Comparison of ENCODE assay signal across 28 mouse cellular contexts in the genomic region with DNA sequence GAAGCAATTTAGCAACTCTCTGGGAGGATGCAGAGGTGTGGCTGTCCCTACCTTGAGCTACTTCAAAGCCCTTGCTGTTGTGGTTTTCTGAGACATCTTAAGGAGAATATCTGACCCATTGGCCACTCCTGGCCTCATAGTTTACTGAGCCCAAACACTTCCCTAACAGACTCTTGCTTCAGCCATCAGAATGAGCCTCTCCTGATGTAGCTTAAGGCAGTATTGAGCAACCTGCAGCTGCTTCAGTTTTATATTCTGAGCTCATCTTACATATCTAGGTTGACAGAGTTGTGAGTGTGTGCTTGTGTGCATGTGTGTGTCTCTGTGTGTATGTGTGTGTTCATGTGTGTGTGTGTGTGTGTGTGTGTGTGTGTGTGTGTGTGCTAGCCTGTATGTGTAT. TPM values are rescaled to one million over a fixed set of nuclear protein-coding genes. Genes with fewer than 3 reads are reported as not detected.
A peak's percentile ranks its signal among the peaks of the same experiment; 100 is the strongest.
DNase-seq lines count a peak whose midpoint lies in the region; ATAC-seq and TF ChIP-seq lines count a peak whose summit lies in the region.
"Had no signal": no experiment of that assay in that cellular context is flagged by ENCODE, and none has a peak within 500 bp of the region (broad histone marks: within the 10 kb centered on the region; RNA-seq: fewer than 3 reads in every experiment).

No protein-coding gene starts in this region.

- H3K27ac ChIP-seq in lung, postnatal 0 days (ENCODE audit: low read length) = no peak overlapping the region
- H3K27ac ChIP-seq: forebrain, embryonic 10.5 days; forebrain, embryonic 13.5 days; heart, adult 2 months; heart, embryonic 10.5 days; heart, embryonic 13.5 days; hindbrain, embryonic 10.5 days; hindbrain, embryonic 13.5 days; intestine, embryonic 15.5 days had no signal

- no peak for TF ChIP-seq POLR2A in lung, adult 2 months (IDR thresholded peaks at IDR 0.05; ENCODE audit: borderline replicate concordance, extremely low read depth, low read depth, low read length)

- no peak for TF ChIP-seq EP300 in lung, postnatal 0 days (IDR thresholded peaks at IDR 0.05)

- no peak for ATAC-seq in lung, postnatal 0 days
- peak; percentile 78 for ATAC-seq in granulocyte monocyte progenitor cell, adult 5-6 weeks (replicated peaks; ENCODE audit: poor library complexity, severe bottlenecking)
- no peak for ATAC-seq in frontal cortex, adult (ENCODE audit: low TSS enrichment)
- ATAC-seq: activated CD4-positive, CD25-positive, alpha-beta regulatory T cell, adult 4 months; CD4-positive, CD25-positive, alpha-beta regulatory T cell, adult 4 months; forebrain, embryonic 13.5 days; forebrain, postnatal 0 days; hindbrain, embryonic 16.5 days; intestine, embryonic 15.5 days had no signal

- intact Hi-C loops in heart, postnatal 14 days (cut with DNase I) = no loop called here
- intact Hi-C loops in left cerebral cortex, postnatal 4 days (cut with DNase I) = no loop called here

- no peaks in the 10 kb centered on the region for H3K36me3 ChIP-seq in lung, postnatal 0 days (ENCODE audit: insufficient read depth, low read length)
- H3K36me3 ChIP-seq: forebrain, embryonic 10.5 days; heart, embryonic 10.5 days; heart, embryonic 13.5 days; hindbrain, embryonic 10.5 days; hindbrain, embryonic 13.5 days; intestine, embryonic 15.5 days had no signal

- no peaks in the 10 kb centered on the region for H3K27me3 ChIP-seq in lung, postnatal 0 days (replicated peaks; ENCODE audit: insufficient read depth, low read length)
- H3K27me3 ChIP-seq: forebrain, embryonic 13.5 days; intestine, embryonic 15.5 days had no signal

- H3K4me1 ChIP-seq in lung, postnatal 0 days (ENCODE audit: insufficient read depth, low read depth, low read length) = no peaks in the 10 kb centered on the region
- H3K4me1 ChIP-seq in lung, adult 2 months (ENCODE audit: control insufficient read depth, insufficient read depth, low read length) = no peaks in the 10 kb centered on the region
- H3K4me1 ChIP-seq: forebrain, embryonic 10.5 days; forebrain, embryonic 13.5 days; heart, embryonic 10.5 days; heart, embryonic 13.5 days; hindbrain, embryonic 10.5 days; hindbrain, embryonic 13.5 days; intestine, embryonic 15.5 days had no signal

- no peaks in the 10 kb centered on the region for H3K9me3 ChIP-seq in lung, postnatal 0 days (ENCODE audit: low read length)
- H3K9me3 ChIP-seq: forebrain, embryonic 10.5 days; forebrain, embryonic 13.5 days; heart, embryonic 10.5 days; heart, embryonic 13.5 days; hindbrain, embryonic 10.5 days; hindbrain, embryonic 13.5 days; intestine, embryonic 15.5 days had no signal

- no peak overlapping the region for H3K9ac ChIP-seq in lung, postnatal 0 days (replicated peaks; ENCODE audit: low read depth)
- H3K9ac ChIP-seq: forebrain, embryonic 13.5 days; forebrain, postnatal 0 days; heart, embryonic 13.5 days; hindbrain, embryonic 13.5 days; intestine, embryonic 15.5 days had no signal

- no peak overlapping the region for H3K4me3 ChIP-seq in lung, postnatal 0 days (ENCODE audit: low read depth, low read length)
- no peak overlapping the region for H3K4me3 ChIP-seq in lung, adult 2 months (replicated peaks; ENCODE audit: extremely low read depth, low read depth, low read length)
- H3K4me3 ChIP-seq: forebrain, embryonic 10.5 days; forebrain, embryonic 13.5 days; heart, adult 2 months; heart, embryonic 10.5 days; heart, embryonic 13.5 days; hindbrain, embryonic 10.5 days; hindbrain, embryonic 13.5 days; intestine, embryonic 15.5 days had no signal

- DNase-seq in lung, postnatal 0 days (ENCODE audit: low spot score) = peak; percentile 38
- no peak for DNase-seq in lung, adult 2 months
- peak; percentile 55 for DNase-seq in NIH3T3 (ENCODE audit: low read depth)
- no peak for DNase-seq in heart, postnatal 14 days
- no peak for DNase-seq in left cerebral cortex, postnatal 4 days
- DNase-seq: adrenal gland, adult 8-10 months; adrenal gland, postnatal 25 days; cerebellum, adult 18-20 months; cerebellum, adult 9-10 months; cerebellum, postnatal 14 days; forebrain, postnatal 0 days; gastrocnemius, postnatal 36 days; heart, adult 2 months; heart, postnatal 36 days had no signal

- no peak overlapping the region for H3K4me2 ChIP-seq in lung, postnatal 0 days (replicated peaks; ENCODE audit: low read depth, low read length)
- H3K4me2 ChIP-seq: forebrain, embryonic 13.5 days; heart, embryonic 13.5 days; hindbrain, embryonic 13.5 days; intestine, embryonic 15.5 days had no signal

- TF ChIP-seq CTCF in lung, postnatal 0 days (IDR thresholded peaks at IDR 0.05) = no peak
- no peak for TF ChIP-seq CTCF in lung, adult 2 months (IDR thresholded peaks at IDR 0.05; ENCODE audit: insufficient read depth, low read length)

RNA-seq across cellular contexts. Expression of a gene that starts 16.2 kb away (rescaled TPM):
- 3.2 and 3.6 TPM in 2 replicates for polyA plus RNA-seq in lung, postnatal 0 days (2015; fragmentation: Nextera tagmentation; extraction: Ambion mirVana)
- polyA plus RNA-seq in lung, adult 2 months (2012; rRNA removed) = 2.4 and 105 TPM in 2 replicates
- total RNA-seq in granulocyte monocyte progenitor cell, adult 5-6 weeks (2014; fragmentation: Nextera tagmentation) = 14.7 and 22.8 TPM in 2 replicates
- 17.0 and 19.3 TPM in 2 replicates for total RNA-seq in granulocyte monocyte progenitor cell, adult 5-6 weeks (2017)
- 1 to 10 TPM; 1.2 to 3.2 TPM for total RNA-seq in heart, postnatal 14 days (2021)
- 1 to 10 TPM; 5.0 to 5.9 TPM for total RNA-seq in left cerebral cortex, postnatal 4 days (2021)

RNA-seq across cellular contexts. Expression of a gene that starts 54.4 kb away (rescaled TPM):
- polyA plus RNA-seq in lung, postnatal 0 days (2015; fragmentation: Nextera tagmentation; extraction: Ambion mirVana) = 2.4 and 2.7 TPM in 2 replicates
- polyA plus RNA-seq in lung, adult 2 months (2012; rRNA removed) = 71.4 and 97.6 TPM in 2 replicates
- not detected in 2 replicates for total RNA-seq in granulocyte monocyte progenitor cell, adult 5-6 weeks (2014; fragmentation: Nextera tagmentation)
- total RNA-seq in granulocyte monocyte progenitor cell, adult 5-6 weeks (2017) = not detected in 2 replicates
- total RNA-seq in heart, postnatal 14 days (2021) = under 1 TPM; 0.29 to 0.88 TPM
- under 1 TPM in 1 of 2 experiments, not detected in 1; 0.34 TPM for total RNA-seq in left cerebral cortex, postnatal 4 days (2021)
- total RNA-seq: adrenal gland, postnatal 25 days; forebrain, postnatal 0 days; MEL had no signal
- polyA plus RNA-seq: activated CD4-positive, CD25-positive, alpha-beta regulatory T cell, adult 4 months; CD4-positive, CD25-positive, alpha-beta regulatory T cell, adult 4 months; embryonic facial prominence, embryonic 11.5 days had no signal

Comparison
In these comparisons a context has a peak if more than half of its experiments do, and no peak if none do; other contexts are left out.
1. DNase-seq: peak in lung, postnatal 0 days (single experiment) and NIH3T3 (single experiment); none in lung, adult 2 months (single experiment), heart, postnatal 14 days (0 of 2) and left cerebral cortex, postnatal 4 days (single experiment).